Mouse (Mus musculus) erythroblast, embryonic 14.5 days (primary cell): ENCODE measurements around the gene Usp38.

ENCODE experiments used
- GATA1 ChIP-seq: IDR thresholded peaks from 2 replicates; pipeline ENCODE4 v1.6.1; 2012; ENCODE audit warnings: low read length, inconsistent platforms, mixed read lengths
- TAL1 ChIP-seq: IDR thresholded peaks from 3 replicates; pipeline ENCODE4 v1.6.1; 2012; ENCODE audit warnings: low read length, inconsistent platforms, mixed read lengths

- TF ChIP-seq TAL1 (no peak), GATA1 (no peak)
Measured at GRCm38 (mm10) chr8:80971150-80971549, 43.6 kb downstream of the Usp38 start.
